Mouse (Mus musculus) urinary bladder, postnatal 4 days (tissue): ENCODE results near the gene Mpzl2.

Source experiments
- DNase-seq, 2 experiments: peaks; one replicate each; pipeline ENCODE4 v3.0.0; 2021 to 2022; ENCODE audit warnings: low spot score in 2 of 2

The Mpzl2 gene

DNA sequence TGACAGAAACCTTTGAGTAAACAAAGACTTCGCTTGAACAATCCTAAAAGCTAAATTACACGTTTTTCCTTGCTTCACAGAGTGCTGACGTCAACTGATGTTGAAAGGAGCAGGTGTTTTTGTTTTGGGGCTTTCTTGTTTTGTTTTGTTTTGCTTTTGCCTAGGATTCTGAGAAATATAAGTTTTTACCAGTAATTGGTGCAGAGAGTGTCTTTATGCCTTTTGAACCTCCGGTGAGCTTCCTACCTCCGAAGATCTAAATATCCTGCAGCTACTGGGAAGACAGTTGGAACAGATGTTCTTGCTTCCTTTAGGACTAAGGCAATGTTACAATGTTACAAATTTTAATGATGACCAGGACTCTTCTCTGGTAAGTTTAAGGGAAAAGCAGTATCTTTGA, at the start of gene Mpzl2:
Gene Mpzl2 (plus strand): TSS at position 301 of the 400 bp plus-strand sequence.
- DNase-seq, result no peak

GRCm38 (mm10) chr9:44991821-44992220, 47.8 kb upstream of the Mpzl2 start:
- no peak for DNase-seq

DNA sequence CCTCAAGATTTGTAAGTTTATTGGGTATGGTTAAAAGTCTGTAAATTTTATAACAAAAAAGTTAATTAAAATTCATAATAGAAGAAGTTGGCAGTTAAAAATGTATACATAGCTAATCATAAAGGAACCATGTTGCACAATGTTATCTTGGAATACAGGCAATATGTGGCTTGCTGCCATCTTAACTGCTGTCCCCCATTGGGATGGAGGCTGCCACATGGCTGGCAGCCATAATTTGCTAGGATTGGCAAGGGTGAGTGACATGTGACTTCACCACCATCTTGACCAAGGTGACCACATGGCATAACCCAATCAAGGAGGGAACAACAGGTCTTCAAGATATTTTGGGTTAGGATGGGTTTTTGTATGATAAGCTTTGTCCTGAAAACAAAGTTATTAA, 47.3 kb upstream of the Mpzl2 start:
- DNase-seq, result no peak

- DNase-seq, result no peak
Observed at GRCm38 (mm10) chr9:44993268-44993667, 46.3 kb upstream of the Mpzl2 start.

- DNase-seq, result no peak
Observed at GRCm38 (mm10) chr9:44994962-44995361, 44.6 kb upstream of the Mpzl2 start.

DNA sequence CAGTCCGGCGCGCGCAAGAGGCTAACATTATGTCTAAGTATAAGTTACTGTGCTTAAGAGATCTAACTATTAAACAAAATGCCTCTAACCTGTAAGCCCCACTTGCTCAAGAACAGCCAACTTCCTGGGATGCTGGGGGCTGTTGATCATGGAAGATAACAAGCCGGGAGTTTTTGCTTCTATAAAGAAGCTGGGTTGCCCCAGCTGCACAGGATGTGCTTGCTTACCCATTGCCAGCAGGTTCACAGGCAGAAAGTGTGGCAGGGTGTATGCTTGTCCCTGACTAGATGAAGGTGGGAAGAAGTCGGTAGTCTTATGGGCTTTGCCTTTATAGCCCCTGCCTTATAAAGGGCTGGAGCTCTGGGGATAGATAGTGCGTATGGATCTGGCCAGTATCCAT, 43.0 kb upstream of the Mpzl2 start:
- no peak for DNase-seq

GRCm38 (mm10) chr9:44998138-44998537, 41.5 kb upstream of the Mpzl2 start:
- DNase-seq, result no peak

- DNase-seq, result no peak
Observed at GRCm38 (mm10) chr9:44999171-44999570, 40.4 kb upstream of the Mpzl2 start.

GRCm38 (mm10) chr9:44999776-45000175, 39.8 kb upstream of the Mpzl2 start:
- no peak for DNase-seq

GRCm38 (mm10) chr9:45000249-45000648, 39.4 kb upstream of the Mpzl2 start:
- no peak for DNase-seq

DNA sequence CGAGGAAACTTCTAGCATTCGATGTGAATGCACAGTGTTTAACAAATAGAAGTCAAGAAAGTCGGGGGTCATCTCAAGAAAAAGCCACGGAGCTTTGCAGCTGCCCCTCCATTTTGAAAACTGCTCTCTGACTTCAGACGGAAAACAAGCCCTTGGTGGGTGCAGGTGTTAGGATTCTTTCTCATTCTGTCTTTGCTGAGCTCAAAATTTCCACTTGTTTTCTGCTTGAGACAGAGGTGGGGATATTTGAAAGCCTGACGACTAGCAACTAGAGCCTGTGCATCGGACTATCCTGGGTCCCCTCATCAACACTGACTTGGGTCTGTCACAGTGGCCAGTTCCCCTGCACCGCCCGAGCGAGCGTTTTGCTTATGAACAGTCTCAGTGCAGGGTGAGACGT, 32.2 kb upstream of the Mpzl2 start:
- DNase-seq, result no peak

DNA sequence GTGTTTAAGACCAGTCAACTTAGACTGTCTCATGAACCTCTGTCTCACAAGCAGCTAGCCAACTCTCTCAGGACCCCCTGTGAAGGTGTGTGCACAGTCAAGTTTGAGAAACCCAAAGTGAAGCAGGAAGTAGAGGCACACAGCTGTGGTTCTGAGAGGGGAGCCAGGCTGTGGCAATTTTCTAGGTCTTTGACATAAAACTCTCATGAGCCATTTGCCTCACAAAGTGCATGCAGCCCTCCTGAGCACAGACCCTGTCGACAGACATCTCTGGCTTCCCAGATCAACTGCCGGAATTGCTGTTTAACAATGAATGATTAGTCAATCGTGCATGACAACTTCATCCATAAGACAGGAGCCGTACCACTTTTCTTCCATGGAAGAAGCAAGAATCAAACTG, 31.3 kb upstream of the Mpzl2 start:
- no peak for DNase-seq

DNA sequence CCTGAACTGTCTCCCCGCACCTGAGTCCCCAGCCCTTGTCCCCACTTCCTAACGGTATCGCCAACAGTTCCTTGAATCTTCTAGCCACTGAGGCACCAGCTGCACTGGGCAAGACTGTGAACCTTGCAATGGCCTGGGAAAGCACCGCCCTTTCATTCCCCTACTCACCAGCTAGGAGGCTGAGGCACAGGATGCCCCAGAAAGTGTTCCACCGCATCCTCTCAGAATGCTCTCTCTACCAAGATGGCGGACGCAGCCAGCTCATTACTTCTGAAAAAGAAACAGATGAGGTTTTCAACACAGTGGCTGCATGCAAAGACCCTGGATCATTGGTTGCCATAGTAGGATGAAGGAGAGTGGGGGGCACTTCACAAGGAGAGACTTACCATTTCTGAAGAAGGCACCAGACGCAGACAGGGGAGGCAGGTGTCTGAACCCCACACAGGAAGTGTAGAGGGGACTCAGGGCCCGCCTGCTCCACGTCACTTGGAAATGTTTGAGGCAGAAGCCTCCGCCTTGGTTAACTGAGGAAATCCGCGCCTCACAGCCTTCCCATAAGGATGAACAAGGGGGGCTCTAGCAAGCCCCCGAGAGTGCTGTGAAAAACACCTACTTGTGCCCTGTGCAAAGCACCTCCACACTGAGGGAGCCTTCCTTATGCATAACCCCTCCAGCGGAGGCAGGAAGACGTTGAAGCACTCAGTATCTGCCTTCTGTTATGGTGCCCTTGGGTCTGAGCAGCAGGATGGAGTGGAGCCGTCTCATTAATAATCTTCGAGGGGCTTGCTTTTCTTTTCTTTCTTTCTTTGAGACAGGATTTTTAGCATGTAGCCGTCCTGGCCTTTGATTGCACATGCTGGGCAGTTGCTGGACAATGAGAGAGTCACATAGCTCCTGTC, 30.2 kb upstream of the Mpzl2 start, which contains the start of gene Cd3e:
Gene Cd3e (minus strand): TSS at position 448 of the 899 bp plus-strand sequence.
- no peak for DNase-seq

- DNase-seq, result no peak
Observed at GRCm38 (mm10) chr9:45010461-45010860, 29.1 kb upstream of the Mpzl2 start.

- DNase-seq, result no peak
Observed at GRCm38 (mm10) chr9:45011291-45011690, 28.3 kb upstream of the Mpzl2 start.

DNA sequence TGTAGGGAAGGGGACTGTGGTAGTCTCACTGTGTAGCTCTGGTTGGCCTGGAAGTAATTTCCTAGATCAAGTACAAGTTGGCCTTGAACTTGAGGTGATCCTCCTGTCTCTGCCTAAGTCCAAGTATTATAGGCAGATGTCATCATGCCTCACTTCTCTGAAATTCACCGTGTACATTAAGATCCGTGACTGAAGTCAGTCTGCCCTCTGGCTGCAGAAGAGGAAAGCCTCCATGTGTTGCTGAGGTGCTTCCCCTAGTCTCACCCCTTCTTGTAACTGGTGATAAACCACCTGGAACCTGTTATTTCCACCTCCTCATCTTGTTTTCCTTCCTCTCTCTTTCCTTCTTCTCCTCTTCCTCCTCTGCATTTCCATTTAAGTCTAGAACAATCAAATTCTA, 24.7 kb upstream of the Mpzl2 start:
- DNase-seq, result no peak

- no peak for DNase-seq
Observed at GRCm38 (mm10) chr9:45015841-45016240, 23.8 kb upstream of the Mpzl2 start.

- no peak for DNase-seq
Observed at GRCm38 (mm10) chr9:45018031-45018430, 21.6 kb upstream of the Mpzl2 start.

GRCm38 (mm10) chr9:45022800-45023199, 16.8 kb upstream of the Mpzl2 start:
- no peak for DNase-seq

DNA sequence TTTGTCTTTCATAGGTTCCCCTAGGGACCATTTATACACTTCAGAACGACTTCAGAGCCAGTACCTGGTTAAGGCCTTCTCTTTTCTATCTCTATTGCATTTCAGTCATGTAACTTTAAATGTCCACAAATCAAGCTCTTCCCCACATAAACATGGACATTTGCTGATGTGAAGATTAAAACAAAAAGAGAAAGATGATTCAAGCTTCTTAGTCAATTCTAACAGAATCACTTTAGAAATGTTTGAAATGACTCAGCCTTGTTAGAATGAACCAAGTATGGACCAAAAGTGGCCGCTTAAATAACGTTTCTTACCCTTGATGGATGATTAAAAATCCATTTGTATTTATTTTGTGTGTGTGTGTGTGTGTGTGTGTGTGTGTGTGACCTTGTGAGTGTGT, 16.0 kb upstream of the Mpzl2 start:
- DNase-seq, result no peak

DNA sequence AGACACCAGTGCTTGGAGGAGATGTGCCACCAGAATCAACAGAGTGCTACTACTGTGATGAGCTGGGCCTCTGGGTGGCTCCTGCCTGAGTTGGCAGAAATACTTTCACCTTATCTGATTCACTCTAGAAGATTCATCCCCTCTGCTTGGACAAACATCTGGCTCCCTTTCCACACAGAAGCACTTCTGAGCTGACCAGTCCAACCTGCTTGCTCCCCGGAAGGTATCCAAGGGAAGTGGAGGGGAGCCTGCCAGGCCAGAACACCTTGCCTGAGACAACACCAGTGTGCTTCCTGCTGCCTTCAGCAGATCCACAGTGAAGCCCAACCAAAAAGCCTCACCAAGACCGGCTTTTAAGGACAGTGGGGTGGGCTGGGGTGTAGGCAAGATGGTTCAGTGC, 15.4 kb upstream of the Mpzl2 start:
- DNase-seq, result no peak

DNA sequence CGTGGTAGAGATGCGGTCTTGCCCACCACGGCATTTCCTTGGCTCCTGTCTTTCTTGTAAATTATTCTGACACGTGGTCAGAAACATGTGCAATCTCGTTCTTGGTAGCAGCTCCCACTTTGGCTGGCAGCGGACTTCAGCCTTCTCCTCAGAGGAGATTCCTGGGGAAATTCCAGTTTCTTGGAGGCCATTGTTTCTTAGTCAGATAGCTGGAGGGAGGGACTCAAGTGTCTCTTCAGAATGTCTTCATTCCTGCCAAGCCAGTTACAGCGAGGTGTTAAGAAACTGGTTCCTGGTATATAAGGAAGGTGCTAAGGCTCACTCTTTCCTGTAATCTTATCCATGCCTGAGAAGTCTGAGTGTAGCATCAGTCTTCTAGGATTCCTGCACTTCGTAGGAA, 12.2 kb upstream of the Mpzl2 start:
- no peak for DNase-seq

GRCm38 (mm10) chr9:45030341-45030740, 9.3 kb upstream of the Mpzl2 start:
- DNase-seq, result no peak

GRCm38 (mm10) chr9:45032261-45032660, 7.3 kb upstream of the Mpzl2 start:
- DNase-seq, result no peak
